8 mouse cellular contexts compared by ENCODE assay signal in genomic region chr2:181038644-181039355, GRCm38 (mm10). TPM values are rescaled to one million over a fixed set of nuclear protein-coding genes. Genes with fewer than 3 reads are reported as not detected.
DNase-seq lines count a peak whose midpoint lies in the region; ATAC-seq lines count a peak whose summit lies in the region.

No protein-coding gene starts in this region.

- H3K36me3 ChIP-seq in kidney, embryonic 14.5 days (ENCODE audit: control insufficient read depth, insufficient read depth, low read length): no peaks in the 10 kb centered on the region
- no peaks in the 10 kb centered on the region; the same call in 1 of the 2 replicates for H3K36me3 ChIP-seq in forebrain, embryonic 13.5 days (ENCODE audit: poor library complexity, severe bottlenecking)
- H3K36me3 ChIP-seq in kidney, embryonic 16.5 days (ENCODE audit: insufficient read depth, low read length): no peaks in the 10 kb centered on the region
- H3K36me3 ChIP-seq in midbrain, embryonic 15.5 days (replicated peaks): no peaks in the 10 kb centered on the region

- peak overlapping the region; percentile 59 for H3K9ac ChIP-seq in kidney, embryonic 14.5 days (ENCODE audit: low read depth, low read length)
- H3K9ac ChIP-seq in forebrain, embryonic 13.5 days: peak overlapping the region; percentile 73
- H3K9ac ChIP-seq in kidney, embryonic 16.5 days (replicated peaks; ENCODE audit: low read length): peak overlapping the region; percentile 69
- H3K9ac ChIP-seq in midbrain, embryonic 15.5 days: peak overlapping the region; percentile 73

- peak; percentile 65 for ATAC-seq in kidney, embryonic 14.5 days (ENCODE audit: low FRiP score, low TSS enrichment)
- ATAC-seq in forebrain, embryonic 13.5 days: peak; percentile 48
- ATAC-seq in kidney, embryonic 16.5 days (ENCODE audit: low FRiP score, low TSS enrichment): peak; percentile 22; the same call in 1 of the 2 replicates
- peak; percentile 53 for ATAC-seq in midbrain, embryonic 15.5 days (replicated peaks)
- ATAC-seq in inflammation-experienced regulatory T-cells, adult 6 months: no peak

- H3K4me2 ChIP-seq in kidney, embryonic 14.5 days (replicated peaks; ENCODE audit: low read depth, low read length): peak overlapping the region; percentile 78
- peak overlapping the region; percentile 82 for H3K4me2 ChIP-seq in forebrain, embryonic 13.5 days
- peak overlapping the region; percentile 87 for H3K4me2 ChIP-seq in kidney, embryonic 16.5 days (replicated peaks; ENCODE audit: low read depth, low read length)
- peak overlapping the region; percentile 72 for H3K4me2 ChIP-seq in midbrain, embryonic 15.5 days

- H3K27ac ChIP-seq in kidney, embryonic 14.5 days (ENCODE audit: low read depth, low read length): no peak overlapping the region
- H3K27ac ChIP-seq in forebrain, embryonic 13.5 days: no peak overlapping the region
- H3K27ac ChIP-seq in kidney, embryonic 16.5 days (ENCODE audit: low read length): no peak overlapping the region
- H3K27ac ChIP-seq in midbrain, embryonic 15.5 days: peak overlapping the region; percentile 68

- no peaks in the 10 kb centered on the region for H3K9me3 ChIP-seq in kidney, embryonic 14.5 days (ENCODE audit: control insufficient read depth, low read length)
- H3K9me3 ChIP-seq in forebrain, embryonic 13.5 days (replicated peaks): no peaks in the 10 kb centered on the region
- H3K9me3 ChIP-seq in kidney, embryonic 16.5 days (ENCODE audit: low read length): no peaks in the 10 kb centered on the region
- H3K9me3 ChIP-seq in midbrain, embryonic 15.5 days: no peaks in the 10 kb centered on the region

- DNase-seq in kidney, postnatal 14 days: no peak
- peak; percentile 52 for DNase-seq in adrenal gland, postnatal 25 days
- no peak for DNase-seq in spleen, adult 12 weeks (ENCODE audit: low spot score)

- H3K4me3 ChIP-seq in kidney, embryonic 14.5 days (ENCODE audit: low read length): peak overlapping the region; percentile 50
- H3K4me3 ChIP-seq in forebrain, embryonic 13.5 days: peak overlapping the region; percentile 63
- peak overlapping the region; percentile 58 for H3K4me3 ChIP-seq in kidney, embryonic 16.5 days (ENCODE audit: low read length)
- peak overlapping the region; percentile 73 for H3K4me3 ChIP-seq in midbrain, embryonic 15.5 days

- H3K27me3 ChIP-seq in kidney, embryonic 14.5 days (ENCODE audit: control insufficient read depth, insufficient read depth, low read length): peaks cover 31% of the 10 kb centered on the region
- H3K27me3 ChIP-seq in forebrain, embryonic 13.5 days: peaks cover 41% of the 10 kb centered on the region
- H3K27me3 ChIP-seq in kidney, embryonic 16.5 days (ENCODE audit: insufficient read depth, low read length): peaks cover 41% of the 10 kb centered on the region
- no peaks in the 10 kb centered on the region for H3K27me3 ChIP-seq in midbrain, embryonic 15.5 days (replicated peaks)

- H3K4me1 ChIP-seq in kidney, embryonic 14.5 days (ENCODE audit: control insufficient read depth, insufficient read depth, low read length): peaks cover 9% of the 10 kb centered on the region
- peaks cover 39% of the 10 kb centered on the region for H3K4me1 ChIP-seq in forebrain, embryonic 13.5 days
- H3K4me1 ChIP-seq in kidney, embryonic 16.5 days (ENCODE audit: insufficient read depth, low read length): peaks cover 23% of the 10 kb centered on the region
- H3K4me1 ChIP-seq in midbrain, embryonic 15.5 days: peaks cover 47% of the 10 kb centered on the region

- under 1% methylated on average over 60 of the region's 63 CpGs for WGBS in kidney, embryonic 14.5 days
- WGBS in forebrain, embryonic 13.5 days: under 1% methylated on average over 48 of the region's 63 CpGs
- WGBS in kidney, embryonic 16.5 days: under 1% methylated on average over 60 of the region's 63 CpGs
- WGBS in midbrain, embryonic 15.5 days: under 1% methylated on average over 59 of the region's 63 CpGs

RNA-seq across cellular contexts. Expression of gene Chrna4, which starts 4.5 kb away (rescaled TPM):
- 3.8 and 5.3 TPM in 2 replicates for polyA plus RNA-seq in kidney, embryonic 14.5 days (2014; fragmentation: Nextera tagmentation; extraction: Ambion mirVana)
- 9.9 and 19.2 TPM in 2 replicates for total RNA-seq in adrenal gland, postnatal 25 days (2021)
- polyA plus RNA-seq in forebrain, embryonic 13.5 days (2015; fragmentation: Nextera tagmentation; extraction: Ambion mirVana): 13.0 and 13.4 TPM in 2 replicates
- polyA plus RNA-seq in kidney, embryonic 16.5 days (2015; fragmentation: Nextera tagmentation; extraction: Ambion mirVana): 4.3 TPM in 2 replicates
- polyA plus RNA-seq in midbrain, embryonic 15.5 days (2015; fragmentation: Nextera tagmentation; extraction: Ambion mirVana): 46.3 and 55.9 TPM in 2 replicates
- not detected for polyA plus RNA-seq in inflammation-experienced regulatory T-cells, adult 6 months (2017; shearing (Covaris generic))

RNA-seq across cellular contexts. Expression of gene Col20a1, which starts 52.5 kb away (rescaled TPM):
- polyA plus RNA-seq in kidney, embryonic 14.5 days (2014; fragmentation: Nextera tagmentation; extraction: Ambion mirVana): 0.21 and 0.50 TPM in 2 replicates
- 2.6 and 3.4 TPM in 2 replicates for total RNA-seq in adrenal gland, postnatal 25 days (2021)
- polyA plus RNA-seq in forebrain, embryonic 13.5 days (2015; fragmentation: Nextera tagmentation; extraction: Ambion mirVana): 0.21 and 0.28 TPM in 2 replicates
- polyA plus RNA-seq in kidney, embryonic 16.5 days (2015; fragmentation: Nextera tagmentation; extraction: Ambion mirVana): 0.22 and 0.47 TPM in 2 replicates
- 0.11 and 0.22 TPM in 2 replicates for polyA plus RNA-seq in midbrain, embryonic 15.5 days (2015; fragmentation: Nextera tagmentation; extraction: Ambion mirVana)
- under 1 TPM in 2 of 3 experiments, not detected in 1; 0.78 to 0.93 TPM for polyA plus RNA-seq in inflammation-experienced regulatory T-cells, adult 6 months (2017; shearing (Covaris generic))
